Mouse (Mus musculus) stomach, embryonic 14.5 days (tissue): ENCODE results near the gene Prps2. TPM values are rescaled to one million over a fixed set of nuclear protein-coding genes. Genes with fewer than 3 reads are reported as not detected.
"Not testable (repeated sequence)": the region's sequence is repeated elsewhere in the genome, so short reads cannot be mapped to it uniquely, and the experiment has no call there.

Experiments used
- ATAC-seq: fragments of 200-750 bp; cut with Nextera tagmentation; 2 replicates; pipeline ENCODE4 v1.8.0; 2017; ENCODE audit warnings: low read depth, moderate TSS enrichment; ENCODE audit not compliant: insufficient number of reproducible peaks, insufficient read depth, low FRiP score
- H3K27ac ChIP-seq: fragments of 300-500 bp; sonication (generic); 2 replicates; pipeline ENCODE4 v1.5.1; 2014; ENCODE audit warnings: mild to moderate bottlenecking, low read length, moderate library complexity, mixed read lengths
- H3K27me3 ChIP-seq: fragments of 300-500 bp; sonication (generic); 2 replicates; pipeline ENCODE4 v1.6.1; 2014; ENCODE audit warnings: low read length, control low read depth, mixed read lengths; ENCODE audit not compliant: control insufficient read depth, insufficient read depth
- H3K36me3 ChIP-seq: fragments of 300-500 bp; sonication (generic); 2 replicates; pipeline ENCODE4 v1.6.1; 2014; ENCODE audit warnings: mild to moderate bottlenecking, control low read depth, low read length, moderate library complexity, mixed read lengths; ENCODE audit not compliant: control insufficient read depth, insufficient read depth
- H3K4me1 ChIP-seq: fragments of 300-500 bp; sonication (generic); 2 replicates; pipeline ENCODE4 v1.6.1; 2014; ENCODE audit warnings: low read length, control low read depth, mixed read lengths; ENCODE audit not compliant: control insufficient read depth, insufficient read depth
- H3K4me2 ChIP-seq: fragments of 300-500 bp; sonication (generic); replicated peaks from 2 replicates; pipeline ENCODE4 v1.6.1; 2014; ENCODE audit warnings: low read depth, low read length, control low read depth
- H3K4me3 ChIP-seq: fragments of 300-500 bp; sonication (generic); 2 replicates; pipeline ENCODE4 v1.5.1; 2014; ENCODE audit warnings: low read depth, low read length, control low read depth
- H3K9ac ChIP-seq: fragments of 300-500 bp; sonication (generic); replicated peaks from 2 replicates; pipeline ENCODE4 v1.6.1; 2014; ENCODE audit warnings: low read depth, mild to moderate bottlenecking, control low read depth, low read length, moderate library complexity, mixed read lengths
- H3K9me3 ChIP-seq: fragments of 300-500 bp; sonication (generic); 2 replicates; pipeline ENCODE4 v1.6.1; 2016; ENCODE audit warnings: low read depth, low read length, control low read depth; ENCODE audit not compliant: control insufficient read depth
- WGBS: fragments of 180-500 bp; shearing (Covaris S2); extraction: QIAGEN DNeasy Blood & Tissue Kit; methylation state at CpG from one replicate; pipeline ENCODE4 v1.1.7; 2014; 5-methylcytosine and 5-hydroxymethylcytosine counted together
- polyA plus RNA-seq: library from polyadenylated mRNA; unstranded; fragments of >200 nt; fragmentation: Nextera tagmentation; extraction: Ambion mirVana; gene quantifications from 2 replicates; pipeline ENCODE4 v1.2.1, GENCODE M21; 2014

The Prps2 gene
- 28.6 and 31.0 TPM in 2 replicates for polyA plus RNA-seq

GRCm38 (mm10) chrX:167382047-167382853, at the start of gene Prps2:
Gene Prps2, minus strand, starts transcription at chrX:167382749.
- Histone ChIP-seq H3K27me3 (no peaks in the 10 kb centered on the region), H3K4me2 (peak within 1 kb of the TSS; percentile 66), H3K9ac (peak within 1 kb of the TSS; percentile 43; the same call in 1 of the 2 replicates), H3K36me3 (no peaks in the 10 kb centered on the region), H3K9me3 (no peaks in the 10 kb centered on the region), H3K4me1 (no peaks in the 10 kb centered on the region), H3K27ac (peak within 1 kb of the TSS; percentile 61), H3K4me3 (peak within 1 kb of the TSS; percentile 48)
- 22% methylated on average over 40 of the region's 47 CpGs for WGBS
- ATAC-seq, result peak; percentile 90

GRCm38 (mm10) chrX:167417654-167418053, 35.1 kb upstream of the Prps2 start:
- Histone ChIP-seq H3K9me3 (no peaks in the 10 kb centered on the region), H3K4me2 (no peak overlapping the region), H3K4me1 (no peaks in the 10 kb centered on the region), H3K9ac (no peak overlapping the region), H3K27me3 (no peaks in the 10 kb centered on the region), H3K36me3 (no peaks in the 10 kb centered on the region), H3K27ac (no peak overlapping the region), H3K4me3 (no peak overlapping the region)
- ATAC-seq, result no peak
- 37% methylated on average over 1 of the region's 1 CpGs for WGBS

DNA sequence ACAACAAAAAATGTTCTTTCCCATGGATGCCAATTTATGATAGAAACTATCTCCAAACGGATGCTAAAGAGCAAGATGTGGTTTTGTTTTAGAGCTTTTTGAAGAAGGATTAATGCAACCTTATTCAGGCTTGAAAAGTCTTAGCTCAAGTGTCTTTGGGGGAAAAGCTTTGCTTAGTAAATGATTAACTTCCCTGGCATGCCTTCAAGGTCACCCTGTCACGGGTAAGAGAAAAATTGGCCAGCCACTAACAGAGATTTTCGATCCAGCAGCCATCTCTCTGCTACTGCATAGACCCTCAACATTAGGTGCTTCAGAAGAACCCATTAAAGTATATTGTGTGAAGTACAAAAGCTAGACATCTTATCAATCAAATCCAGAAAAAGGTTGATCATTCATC, 12.4 kb upstream of the Prps2 start:
- 37% methylated on average over 3 of the region's 3 CpGs for WGBS
- H3K4me3 ChIP-seq, result no peak overlapping the region
- no peak overlapping the region for H3K27ac ChIP-seq
- no peaks in the 10 kb centered on the region for H3K4me1 ChIP-seq
- H3K9ac ChIP-seq, result no peak overlapping the region
- no peaks in the 10 kb centered on the region for H3K27me3 ChIP-seq
- H3K9me3 ChIP-seq, result no peaks in the 10 kb centered on the region
- H3K36me3 ChIP-seq, result no peaks in the 10 kb centered on the region
- H3K4me2 ChIP-seq, result no peak overlapping the region
- ATAC-seq, result no peak; the same call in 1 of the 2 replicates

DNA sequence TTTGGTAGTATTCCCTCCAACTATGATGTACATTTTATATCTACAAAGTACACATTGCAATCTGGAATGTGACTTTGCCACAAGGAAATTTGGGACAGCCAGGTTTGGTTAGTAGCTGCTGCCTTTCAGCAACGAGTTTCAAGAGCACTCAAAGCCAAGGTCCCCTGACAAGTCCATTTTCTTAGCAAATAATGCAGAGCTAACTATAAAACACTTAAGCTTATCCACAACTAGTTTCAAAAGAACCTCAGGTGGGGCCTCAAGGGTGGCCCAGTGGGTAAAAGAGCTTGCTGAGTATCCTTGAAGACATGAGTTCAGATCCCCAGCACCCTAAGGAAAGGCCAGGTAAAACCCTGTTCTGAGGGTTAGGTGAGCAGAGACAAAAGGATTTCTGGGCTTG, 4.1 kb upstream of the Prps2 start:
- no peaks in the 10 kb centered on the region for H3K27me3 ChIP-seq
- H3K36me3 ChIP-seq, result no peaks in the 10 kb centered on the region
- no peaks in the 10 kb centered on the region for H3K4me1 ChIP-seq
- H3K9ac ChIP-seq, result no peak overlapping the region
- H3K27ac ChIP-seq, result no peak overlapping the region
- 53% methylated on average over 1 of the region's 1 CpGs for WGBS
- H3K9me3 ChIP-seq, result no peaks in the 10 kb centered on the region
- ATAC-seq, result no peak
- H3K4me3 ChIP-seq, result no peak overlapping the region
- no peak overlapping the region for H3K4me2 ChIP-seq

DNA sequence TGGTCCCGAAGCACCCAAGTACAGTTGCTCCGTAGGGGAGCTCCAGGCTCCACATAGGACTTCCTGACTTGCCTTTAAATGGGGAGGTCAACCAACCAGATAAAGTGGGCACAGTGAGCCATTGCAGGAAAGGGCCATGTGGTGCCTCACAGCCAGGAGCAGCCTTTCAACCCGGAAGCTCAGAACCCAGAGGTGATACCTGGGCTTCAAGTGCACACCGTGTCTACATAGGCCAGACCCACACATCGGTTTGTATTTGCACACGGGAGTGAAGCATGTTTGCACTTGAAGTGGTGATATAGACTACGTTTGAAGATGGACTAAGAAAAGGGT, 271 bp upstream of the Prps2 start:
- Histone ChIP-seq H3K4me2 (peak overlapping the region; percentile 66), H3K9me3 (no peaks in the 10 kb centered on the region), H3K4me1 (no peaks in the 10 kb centered on the region), H3K27me3 (no peaks in the 10 kb centered on the region), H3K4me3 (peak overlapping the region; percentile 48), H3K36me3 (no peaks in the 10 kb centered on the region), H3K9ac (no peak overlapping the region), H3K27ac (peak overlapping the region; percentile 61; the same call in 1 of the 2 replicates)
- ATAC-seq, result peak; percentile 78
- 45% methylated on average over 7 of the region's 7 CpGs for WGBS

- peak; percentile 20; the same call in 1 of the 2 replicates for ATAC-seq
- Histone ChIP-seq H3K27me3 (no peaks in the 10 kb centered on the region), H3K27ac (no peak overlapping the region), H3K9ac (peak overlapping the region; percentile 43; the same call in 1 of the 2 replicates), H3K9me3 (no peaks in the 10 kb centered on the region), H3K4me2 (peak overlapping the region; percentile 66), H3K4me1 (no peaks in the 10 kb centered on the region), H3K4me3 (peak overlapping the region; percentile 48), H3K36me3 (no peaks in the 10 kb centered on the region)
- WGBS, result 21% methylated on average over 18 of the region's 18 CpGs
These were observed 934 bp downstream of the Prps2 start for GRCm38 (mm10) chrX:167381583-167382046.

GRCm38 (mm10) chrX:167380073-167380472, 2.5 kb downstream of the Prps2 start:
- Histone ChIP-seq H3K36me3 (no peaks in the 10 kb centered on the region), H3K4me2 (no peak overlapping the region), H3K9ac (no peak overlapping the region), H3K9me3 (no peaks in the 10 kb centered on the region), H3K4me3 (no peak overlapping the region), H3K4me1 (no peaks in the 10 kb centered on the region), H3K27ac (no peak overlapping the region), H3K27me3 (no peaks in the 10 kb centered on the region)
- no peak for ATAC-seq
- 69% methylated on average over 4 of the region's 4 CpGs for WGBS

DNA sequence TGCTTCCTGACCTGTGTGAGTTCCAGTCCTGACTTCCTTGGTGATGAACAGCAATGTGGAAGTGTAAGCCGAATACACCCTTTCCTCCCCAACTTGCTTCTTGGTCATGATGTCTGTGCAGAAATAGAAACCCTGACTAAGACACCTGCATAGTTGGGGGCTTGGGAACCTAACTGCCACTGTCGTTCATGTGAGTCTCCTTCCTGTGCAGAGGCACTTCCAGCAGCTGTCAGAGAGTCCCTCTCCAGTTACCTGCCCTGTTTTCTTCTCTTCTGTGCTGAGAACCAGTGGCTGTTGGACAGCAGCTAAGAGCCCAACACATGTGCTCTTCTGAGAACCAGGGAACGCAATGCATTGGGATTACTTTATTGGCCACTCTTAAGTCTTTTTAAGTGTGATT, 21.3 kb downstream of the Prps2 start:
- not testable (repeated sequence) for H3K9me3 ChIP-seq, H3K27ac ChIP-seq, H3K4me3 ChIP-seq, H3K4me2 ChIP-seq, ATAC-seq, H3K27me3 ChIP-seq, H3K9ac ChIP-seq, H3K4me1 ChIP-seq, H3K36me3 ChIP-seq
- 88% methylated on average over 3 of the region's 3 CpGs for whole genome bisulfite sequencing
